Mouse (Mus musculus): Measurements from ENCODE around the gene Serp2. TPM values are rescaled to one million over a fixed set of nuclear protein-coding genes. Genes with fewer than 3 reads are reported as not detected.

Gene Serp2
- total and polyA plus RNA-seq, 2 experiments from 2014 or later = 125 to 277 TPM

DNA sequence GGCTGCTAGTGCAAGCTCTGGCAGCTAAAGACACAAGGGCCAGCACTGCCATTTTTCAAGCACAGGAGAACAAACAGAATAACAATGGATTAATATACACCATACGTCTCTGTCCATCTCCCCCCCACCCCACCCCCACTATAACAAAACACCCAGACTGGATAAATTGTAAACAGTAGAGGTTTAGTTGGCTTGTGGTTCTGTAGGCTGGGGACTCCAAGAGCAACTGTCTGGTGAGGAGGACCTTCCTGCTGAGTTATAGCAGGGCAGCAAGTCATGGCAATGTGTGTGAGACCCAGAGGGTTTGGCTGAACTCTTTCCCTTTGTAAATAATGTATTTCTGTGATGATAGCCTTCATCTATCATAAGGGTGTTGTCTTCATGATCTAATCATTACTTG, 33.0 kb upstream of the Serp2 start:
- TF ChIP-seq CTCF (IDR thresholded peaks at IDR 0.05; ENCODE audit: low read depth) = no peak
- no peak overlapping the region for H3K27ac ChIP-seq (ENCODE audit: low read depth, low read length)
- H3K4me1 ChIP-seq (ENCODE audit: insufficient read depth) = no peaks in the 10 kb centered on the region
- 85% methylated on average over 1 of the region's 1 CpGs for WGBS
- DNase-seq = no peak
- no peak overlapping the region for H3K4me2 ChIP-seq (ENCODE audit: low read depth)
- H3K9me3 ChIP-seq (ENCODE audit: low read length) = no peaks in the 10 kb centered on the region
- ATAC-seq = no peak
- no peak overlapping the region for H3K9ac ChIP-seq
- no peak overlapping the region for H3K4me3 ChIP-seq (ENCODE audit: low read depth, low read length)
- H3K36me3 ChIP-seq (ENCODE audit: insufficient read depth) = no peaks in the 10 kb centered on the region
- no peaks in the 10 kb centered on the region for H3K27me3 ChIP-seq (ENCODE audit: insufficient read depth, low read length)

DNA sequence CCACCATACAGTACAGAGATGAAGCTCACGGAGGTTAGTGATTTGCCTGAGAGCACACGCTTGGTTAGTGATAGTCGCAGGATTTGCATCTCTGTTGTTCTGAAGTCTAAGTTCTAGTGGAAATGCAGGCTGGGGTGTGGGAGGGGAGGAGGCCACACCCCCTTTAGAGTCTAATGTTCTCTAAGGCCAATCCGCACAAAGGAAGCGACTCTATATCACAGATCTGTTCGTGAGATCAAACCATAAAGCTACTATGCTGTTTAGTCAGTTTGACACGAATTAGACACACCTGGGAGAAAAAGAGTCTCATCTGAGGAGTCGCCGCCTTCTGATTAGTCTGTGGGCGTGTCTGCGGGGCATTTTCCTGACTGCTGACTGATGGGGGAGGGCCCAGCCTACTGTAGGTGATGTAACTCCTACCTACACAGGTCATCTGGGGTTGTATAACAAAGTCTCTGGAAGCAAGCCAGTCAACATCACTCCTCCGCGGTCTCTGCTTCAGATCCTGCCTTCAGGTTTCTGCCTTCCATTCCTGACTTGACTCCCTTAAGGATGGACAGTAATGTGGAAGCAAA, 29.2 kb upstream of the Serp2 start:
- Histone ChIP-seq H3K9ac (no peak overlapping the region), H3K27me3 (ENCODE audit: insufficient read depth, low read length) (no peaks in the 10 kb centered on the region), H3K9me3 (ENCODE audit: low read length) (no peaks in the 10 kb centered on the region), H3K36me3 (ENCODE audit: insufficient read depth) (no peaks in the 10 kb centered on the region), H3K27ac (ENCODE audit: low read depth, low read length) (no peak overlapping the region), H3K4me1 (ENCODE audit: insufficient read depth) (no peaks in the 10 kb centered on the region), H3K4me3 (ENCODE audit: low read depth, low read length) (no peak overlapping the region), H3K4me2 (ENCODE audit: low read depth) (no peak overlapping the region)
- no peak for TF ChIP-seq CTCF (IDR thresholded peaks at IDR 0.05; ENCODE audit: low read depth)
- no peak for ATAC-seq
- no peak for DNase-seq
- 56% methylated on average over 13 of the region's 13 CpGs for WGBS

DNA sequence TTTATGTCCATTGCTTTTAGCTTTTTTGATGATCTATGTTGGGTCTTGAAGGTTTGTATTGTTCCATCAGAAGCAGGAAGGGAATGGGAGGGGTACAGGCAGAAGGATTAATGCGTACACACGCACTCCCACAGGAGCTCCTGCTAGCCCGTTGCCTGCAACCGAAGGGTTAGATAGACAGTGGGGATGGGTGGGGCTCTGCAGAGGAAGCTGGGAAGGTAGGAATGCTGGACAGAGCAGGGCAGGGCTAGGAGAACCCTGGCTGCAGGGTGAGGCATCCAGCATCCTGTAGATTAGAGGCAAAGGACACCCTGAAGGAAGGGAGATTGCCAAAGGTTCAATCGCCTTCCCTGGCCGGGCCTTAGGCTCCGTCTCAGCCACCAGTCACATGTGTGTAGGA, 27.3 kb upstream of the Serp2 start:
- H3K36me3 ChIP-seq (ENCODE audit: insufficient read depth) = no peaks in the 10 kb centered on the region
- WGBS = 89% methylated on average over 7 of the region's 7 CpGs
- no peak overlapping the region for H3K9ac ChIP-seq
- H3K4me1 ChIP-seq (ENCODE audit: insufficient read depth) = no peaks in the 10 kb centered on the region
- DNase-seq (no peak), ATAC-seq (no peak)
- no peak overlapping the region for H3K27ac ChIP-seq (ENCODE audit: low read depth, low read length)
- H3K9me3 ChIP-seq (ENCODE audit: low read length) = no peaks in the 10 kb centered on the region
- no peak overlapping the region for H3K4me2 ChIP-seq (ENCODE audit: low read depth)
- no peaks in the 10 kb centered on the region for H3K27me3 ChIP-seq (ENCODE audit: insufficient read depth, low read length)
- H3K4me3 ChIP-seq (ENCODE audit: low read depth, low read length) = no peak overlapping the region
- TF ChIP-seq CTCF (IDR thresholded peaks at IDR 0.05; ENCODE audit: low read depth) = no peak

DNA sequence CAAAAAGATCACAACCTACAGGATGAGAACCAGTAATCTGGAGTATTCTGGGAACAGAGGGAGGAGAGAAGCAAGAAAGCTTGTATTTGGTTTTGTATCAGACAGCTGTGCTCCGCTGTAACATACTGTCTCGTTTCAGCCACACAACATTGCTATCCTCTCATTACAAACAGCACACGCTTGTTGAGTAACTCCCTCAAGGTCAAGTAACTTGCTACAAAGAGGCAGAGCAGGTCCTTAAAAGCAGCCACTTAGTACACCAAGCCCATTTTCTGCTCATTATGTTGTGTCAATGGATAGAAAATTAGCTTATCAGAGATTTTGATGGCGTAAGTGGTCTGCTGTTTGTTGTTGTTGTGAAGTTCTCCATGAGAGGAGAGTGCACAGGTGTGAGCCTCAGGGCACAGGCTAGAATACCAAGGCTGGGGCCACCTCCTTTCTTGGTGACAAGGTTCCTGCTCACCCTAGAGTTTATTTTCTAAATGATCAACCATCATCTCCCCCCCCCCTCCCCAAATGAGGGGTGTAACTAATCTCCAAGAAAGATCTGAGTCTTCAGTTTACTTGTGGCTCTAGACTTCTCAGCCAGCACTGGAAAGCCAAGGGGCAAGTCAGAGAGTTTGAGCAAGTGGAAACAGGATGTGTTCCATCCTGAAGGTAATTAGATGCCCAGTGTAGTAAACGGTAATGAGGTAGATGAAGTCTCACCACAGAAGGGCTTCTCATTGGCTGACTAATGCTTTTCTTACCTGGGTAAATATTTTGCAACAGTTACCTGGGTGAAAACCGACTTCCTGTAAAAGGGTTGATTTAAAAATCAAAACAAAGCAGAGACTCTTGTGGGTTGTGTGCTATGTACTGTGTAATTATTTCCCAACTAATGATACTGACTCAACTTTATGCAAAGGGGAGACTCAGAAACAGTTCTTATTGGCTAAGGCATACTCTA, 25.6 kb upstream of the Serp2 start:
- H3K36me3 ChIP-seq (ENCODE audit: insufficient read depth) = no peaks in the 10 kb centered on the region
- no peak overlapping the region for H3K9ac ChIP-seq
- H3K4me1 ChIP-seq (ENCODE audit: insufficient read depth) = no peaks in the 10 kb centered on the region
- no peaks in the 10 kb centered on the region for H3K27me3 ChIP-seq (ENCODE audit: insufficient read depth, low read length)
- no peak for ATAC-seq
- H3K9me3 ChIP-seq (ENCODE audit: low read length) = no peaks in the 10 kb centered on the region
- DNase-seq = no peak
- TF ChIP-seq CTCF (IDR thresholded peaks at IDR 0.05; ENCODE audit: low read depth) = no peak
- H3K27ac ChIP-seq (ENCODE audit: low read depth, low read length) = no peak overlapping the region
- 80% methylated on average over 6 of the region's 6 CpGs for WGBS
- no peak overlapping the region for H3K4me2 ChIP-seq (ENCODE audit: low read depth)
- no peak overlapping the region for H3K4me3 ChIP-seq (ENCODE audit: low read depth, low read length)

DNA sequence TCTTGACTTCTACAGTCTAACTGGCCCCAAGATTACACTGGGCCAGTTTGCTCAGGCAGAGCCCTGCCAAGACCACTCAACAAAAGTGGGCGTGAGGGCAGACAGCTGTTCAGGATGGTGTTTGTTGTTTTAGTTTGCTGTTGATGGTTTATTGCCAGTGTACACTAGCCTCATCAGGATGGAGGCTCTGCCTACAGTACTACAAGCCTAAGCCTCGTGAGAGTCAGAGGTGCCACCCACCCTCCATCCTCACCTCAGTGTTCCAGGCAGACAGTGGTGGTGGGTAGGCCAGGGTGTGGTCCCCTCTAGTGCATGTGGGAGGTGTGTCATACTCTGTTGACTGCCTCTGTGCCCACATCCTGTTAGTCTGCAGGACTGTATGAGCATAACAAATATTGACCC, 23.0 kb upstream of the Serp2 start:
- TF ChIP-seq CTCF (IDR thresholded peaks at IDR 0.05; ENCODE audit: low read depth) = no peak
- Histone ChIP-seq H3K4me2 (ENCODE audit: low read depth) (no peak overlapping the region), H3K4me3 (ENCODE audit: low read depth, low read length) (no peak overlapping the region), H3K9me3 (ENCODE audit: low read length) (no peaks in the 10 kb centered on the region), H3K27me3 (ENCODE audit: insufficient read depth, low read length) (no peaks in the 10 kb centered on the region), H3K4me1 (ENCODE audit: insufficient read depth) (no peaks in the 10 kb centered on the region), H3K27ac (ENCODE audit: low read depth, low read length) (no peak overlapping the region), H3K36me3 (ENCODE audit: insufficient read depth) (no peaks in the 10 kb centered on the region), H3K9ac (no peak overlapping the region)
- ATAC-seq (no peak), DNase-seq (no peak)
- WGBS = 82% methylated on average over 2 of the region's 2 CpGs

DNA sequence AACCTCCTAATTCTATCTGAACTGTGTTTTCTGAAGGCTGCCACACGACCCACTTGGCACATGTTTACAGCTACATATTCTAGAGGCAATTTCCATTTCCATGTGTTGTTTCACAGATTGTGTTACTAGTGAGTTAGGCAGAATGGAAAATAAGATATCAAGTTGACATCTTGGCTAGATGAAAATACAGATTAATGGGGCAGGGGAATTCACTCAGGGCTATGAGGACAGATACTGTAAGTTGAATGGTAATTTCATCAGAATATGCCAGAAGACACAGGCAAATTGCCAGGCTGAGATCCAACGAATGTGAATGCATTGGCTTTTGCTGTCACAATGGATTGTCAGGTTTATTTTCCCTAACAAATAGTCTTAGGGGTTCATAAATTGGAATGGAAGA, 21.2 kb upstream of the Serp2 start:
- Histone ChIP-seq H3K4me2 (ENCODE audit: low read depth) (no peak overlapping the region), H3K36me3 (ENCODE audit: insufficient read depth) (no peaks in the 10 kb centered on the region), H3K27me3 (ENCODE audit: insufficient read depth, low read length) (no peaks in the 10 kb centered on the region), H3K4me3 (ENCODE audit: low read depth, low read length) (no peak overlapping the region), H3K9me3 (ENCODE audit: low read length) (no peaks in the 10 kb centered on the region), H3K9ac (no peak overlapping the region), H3K27ac (ENCODE audit: low read depth, low read length) (0 out of 2 replicates have a peak overlapping the region, but pooled peaks have one; percentile 9), H3K4me1 (ENCODE audit: insufficient read depth) (no peaks in the 10 kb centered on the region)
- peak; percentile 82 for ATAC-seq
- DNase-seq = peak; percentile 75
- TF ChIP-seq CTCF (IDR thresholded peaks at IDR 0.05; ENCODE audit: low read depth) = no peak
- WGBS = 20% methylated on average over 2 of the region's 2 CpGs

DNA sequence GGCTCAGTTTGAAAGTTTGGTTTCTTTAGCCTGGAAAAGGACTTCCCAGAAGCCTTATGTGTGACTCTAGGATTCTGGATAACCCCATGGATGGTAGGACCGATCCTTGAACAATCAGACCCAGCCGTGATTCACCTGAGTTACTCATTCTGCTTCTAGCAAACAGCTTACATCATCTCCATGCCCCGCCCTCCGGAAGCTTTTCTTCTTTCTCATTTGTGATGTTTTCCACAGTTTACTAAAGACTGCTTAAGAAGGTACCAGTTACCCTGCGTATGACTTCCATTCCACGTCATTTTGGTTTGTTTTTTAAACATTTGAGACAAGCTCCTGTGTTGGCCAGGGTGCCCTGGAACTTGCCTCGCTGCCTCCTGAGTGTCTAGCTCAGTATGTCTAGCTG, 13.6 kb upstream of the Serp2 start:
- no peak overlapping the region for H3K9ac ChIP-seq
- H3K27me3 ChIP-seq (ENCODE audit: insufficient read depth, low read length) = no peaks in the 10 kb centered on the region
- no peak overlapping the region for H3K4me2 ChIP-seq (ENCODE audit: low read depth)
- H3K27ac ChIP-seq (ENCODE audit: low read depth, low read length) = no peak overlapping the region
- DNase-seq (no peak), ATAC-seq (no peak)
- WGBS = 87% methylated on average over 7 of the region's 7 CpGs
- no peaks in the 10 kb centered on the region for H3K36me3 ChIP-seq (ENCODE audit: insufficient read depth)
- H3K9me3 ChIP-seq (ENCODE audit: low read length) = no peaks in the 10 kb centered on the region
- no peak for TF ChIP-seq CTCF (IDR thresholded peaks at IDR 0.05; ENCODE audit: low read depth)
- H3K4me3 ChIP-seq (ENCODE audit: low read depth, low read length) = no peak overlapping the region
- peaks cover 4% of the 10 kb centered on the region; the same call in 1 of the 2 replicates for H3K4me1 ChIP-seq (ENCODE audit: insufficient read depth)
